Mouse (Mus musculus): ENCODE measurements around the gene Cenpp.

The Cenpp gene

DNA sequence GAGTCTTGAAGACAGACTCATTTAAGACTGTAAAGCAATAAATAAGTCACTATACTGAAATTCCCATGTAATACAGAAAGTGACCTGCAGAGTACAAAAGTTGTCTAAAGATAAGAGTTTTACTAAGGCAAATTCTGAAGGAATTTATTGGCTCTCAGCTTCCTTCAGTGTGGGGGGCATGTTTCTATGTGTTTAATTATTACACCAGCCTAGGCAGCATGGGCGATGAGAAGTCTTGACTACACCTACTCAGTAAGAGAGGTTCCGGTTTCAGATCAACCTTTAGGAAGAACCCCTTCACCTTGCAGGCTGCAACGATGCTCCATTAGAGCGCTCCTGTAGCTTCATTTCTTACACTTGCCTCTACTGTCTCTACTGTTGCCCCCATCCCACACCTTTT lies 121.9 kb downstream of the Cenpp start:
- no peak for DNase-seq (ENCODE audit: low spot score in 2 of 2)

DNA sequence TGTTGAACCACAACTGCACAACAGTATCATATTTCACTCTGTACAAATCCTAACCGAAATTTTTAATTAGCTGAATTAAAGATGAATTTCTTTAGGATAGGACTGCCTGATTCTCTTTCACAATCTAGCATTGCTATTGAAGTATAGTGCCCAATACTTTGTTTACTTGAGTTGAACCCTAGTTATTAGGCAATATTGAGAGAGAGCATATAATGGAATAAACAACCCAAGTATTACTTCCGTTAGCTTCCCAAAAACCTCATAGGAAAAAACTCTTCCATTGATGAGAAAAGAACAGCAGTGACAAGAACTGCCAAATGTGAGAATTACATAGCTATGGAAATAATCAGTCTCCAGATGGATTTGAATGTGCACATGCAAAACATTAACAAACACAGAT lies 126.3 kb downstream of the Cenpp start:
- no peak for DNase-seq (ENCODE audit: low spot score in 2 of 2)

DNA sequence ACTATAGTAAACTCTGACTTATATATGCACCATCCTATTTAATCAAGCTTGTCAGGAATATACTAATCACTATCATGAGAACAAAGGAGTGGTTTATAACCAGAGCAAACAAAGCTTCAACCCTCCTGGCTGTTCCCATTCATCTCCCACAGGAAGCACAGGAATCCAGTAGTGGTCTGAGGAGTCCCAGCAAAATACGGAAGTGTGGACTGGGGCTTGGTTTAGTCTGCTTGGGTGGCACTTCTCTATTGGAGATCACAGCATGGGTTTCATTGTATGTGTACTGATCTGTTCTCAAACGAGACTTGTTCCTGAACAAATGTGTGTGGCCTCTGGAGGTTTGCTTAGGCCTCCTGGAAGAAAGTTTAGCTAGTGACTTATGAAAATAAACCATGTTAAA lies 133.8 kb downstream of the Cenpp start:
- no peak for DNase-seq (ENCODE audit: low spot score in 2 of 2)

DNA sequence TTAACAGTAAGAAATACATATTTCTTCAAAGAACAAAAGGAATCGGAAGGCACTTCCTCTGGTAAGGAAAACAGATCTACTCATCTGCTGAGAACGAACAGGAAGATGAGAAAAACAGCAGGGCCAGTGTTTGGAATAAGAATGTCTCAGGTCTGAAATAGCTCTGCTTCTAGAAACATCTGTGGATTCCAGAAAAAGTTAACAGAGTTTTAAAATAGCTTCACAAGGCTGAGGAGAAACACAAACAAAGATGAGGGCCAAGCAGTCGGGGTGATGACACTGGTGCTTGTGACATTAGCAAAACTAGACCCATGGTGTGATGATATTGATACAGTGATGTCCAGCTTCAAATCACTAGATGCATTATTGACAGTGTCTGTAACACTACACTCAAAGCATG lies 145.4 kb downstream of the Cenpp start:
- DNase-seq (ENCODE audit: low spot score in 2 of 2) = no peak

DNA sequence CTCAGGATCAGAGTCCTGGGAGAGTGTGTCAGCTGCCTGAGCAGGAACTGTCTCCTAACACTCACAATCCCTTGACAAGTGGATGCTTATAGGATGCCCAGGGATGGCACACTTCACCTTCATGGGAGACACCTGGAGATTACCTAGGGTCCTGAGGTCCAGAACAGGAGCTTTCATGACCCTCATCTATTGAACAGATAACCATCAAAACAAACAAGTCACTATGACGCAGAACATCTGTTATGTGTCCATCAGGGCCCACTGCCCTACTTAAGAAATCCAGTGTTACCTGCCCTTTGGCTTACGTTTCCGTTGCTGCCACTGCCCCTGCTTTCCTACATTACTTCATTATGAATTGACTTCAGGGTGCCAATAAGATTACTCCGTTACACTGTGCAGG lies 146.8 kb downstream of the Cenpp start:
- DNase-seq (ENCODE audit: low spot score in 2 of 2) = no peak

DNA sequence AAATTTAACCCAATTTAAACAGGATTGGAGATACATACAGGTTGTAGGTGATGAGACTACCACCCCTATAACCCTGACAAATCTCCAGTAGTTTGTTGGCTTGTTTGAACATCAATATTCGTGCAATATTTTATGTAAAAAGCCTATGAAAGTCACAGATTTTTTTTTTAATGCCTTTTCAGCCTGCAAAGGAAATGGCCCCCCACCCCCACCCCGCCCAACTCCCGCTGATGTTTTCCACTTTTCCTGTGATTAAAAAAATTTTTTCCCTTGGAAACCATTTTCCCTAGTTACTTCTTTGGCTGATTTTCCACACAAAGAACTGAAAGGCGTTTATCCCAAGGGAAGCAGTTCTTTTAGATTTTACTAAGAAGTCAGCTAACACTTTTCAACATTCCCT lies 148.1 kb downstream of the Cenpp start, which contains the start of gene Ecm2:
Gene Ecm2, plus strand, starts transcription at position 301 of the 400 bp plus-strand sequence.
- no peak for DNase-seq (ENCODE audit: low spot score in 2 of 2)

DNA sequence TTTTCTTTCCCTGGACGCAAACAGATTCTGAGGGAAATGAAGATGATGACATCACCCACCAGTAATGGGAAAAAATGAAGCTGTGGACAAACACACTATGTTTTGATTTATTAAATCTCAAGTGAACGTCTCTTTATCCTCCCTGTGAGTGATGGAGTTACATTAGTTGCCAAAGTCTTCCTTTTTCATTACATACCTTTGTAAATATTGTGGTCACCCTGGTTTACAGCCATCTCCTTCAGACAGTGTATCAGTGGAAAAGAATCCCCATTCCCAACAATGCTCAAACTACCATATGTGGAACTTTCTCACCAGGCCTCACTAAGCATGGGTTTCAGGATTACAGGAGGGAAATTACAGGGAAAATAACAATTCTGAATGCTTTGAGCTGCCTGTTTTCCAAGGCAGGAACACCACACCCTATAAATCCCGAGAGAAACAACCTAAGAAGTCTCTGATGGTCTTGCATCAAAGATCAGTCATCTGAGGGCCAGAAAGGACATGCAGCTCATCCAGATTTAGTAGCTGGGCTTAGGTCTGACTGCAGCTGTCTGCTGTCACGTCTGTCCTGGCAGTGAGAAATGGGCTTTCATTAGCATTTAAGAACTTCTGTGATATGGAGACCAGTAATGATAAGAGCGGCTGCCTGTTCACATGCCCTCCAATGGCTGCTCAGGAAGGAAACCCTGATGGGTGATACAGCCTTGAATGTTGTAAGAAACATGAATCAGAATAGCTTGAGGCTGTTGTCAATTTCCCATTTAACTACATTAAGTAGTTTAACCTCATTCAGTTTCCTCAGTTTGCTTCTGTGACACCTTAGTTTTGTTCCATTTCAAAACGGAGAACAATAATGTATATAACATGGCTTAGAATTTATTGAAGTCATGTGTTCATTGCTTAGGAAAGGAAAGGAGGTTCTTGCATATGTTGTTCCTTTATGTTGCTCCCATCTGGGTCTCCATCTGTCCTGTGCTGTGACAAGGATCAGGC lies 159.9 kb downstream of the Cenpp start, which contains the start of gene Tes3-ps:
Gene Tes3-ps, plus strand, starts transcription at position 943 of the 993 bp plus-strand sequence.
- no peak for DNase-seq (ENCODE audit: low spot score in 2 of 2)

DNA sequence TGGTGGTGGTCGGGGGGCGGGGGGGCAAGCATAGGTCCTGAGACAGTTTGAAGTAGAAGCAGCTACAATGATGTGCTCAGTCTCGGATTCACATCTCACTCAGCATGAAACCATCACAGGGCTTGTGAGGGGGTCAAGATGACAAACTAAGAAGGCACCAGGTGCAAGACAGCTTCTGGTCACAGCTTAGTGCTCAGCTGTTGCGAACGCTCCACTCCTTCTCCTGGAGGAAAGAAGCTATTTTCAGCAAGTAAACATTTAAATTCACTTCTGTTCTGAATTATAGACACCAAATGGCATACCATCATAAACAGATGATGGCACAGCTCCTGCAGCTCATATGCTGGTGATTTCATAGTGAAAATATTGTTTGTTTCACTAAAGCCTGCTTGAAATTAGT lies 167.2 kb downstream of the Cenpp start:
- DNase-seq (ENCODE audit: low spot score in 2 of 2) = no peak

DNA sequence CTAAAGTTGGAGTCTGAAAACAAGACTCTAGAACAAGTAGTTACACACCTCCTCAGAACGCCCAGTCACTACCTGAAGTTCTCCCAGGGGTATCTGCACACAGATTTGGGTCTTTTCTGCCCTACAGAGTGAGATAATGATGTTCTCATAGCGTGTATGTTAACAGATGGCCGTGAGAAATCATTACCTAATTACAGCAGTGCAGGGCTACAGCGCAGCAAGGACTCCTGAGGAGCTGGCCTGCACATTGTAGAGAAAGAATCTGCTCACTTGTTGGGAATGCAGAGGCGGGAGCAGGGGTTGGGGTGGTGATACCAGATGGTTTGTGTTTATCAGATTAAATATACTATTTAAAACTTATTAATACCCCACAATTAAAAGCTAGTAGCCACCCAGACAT lies 172.0 kb downstream of the Cenpp start:
- DNase-seq (ENCODE audit: low spot score in 2 of 2) = no peak

DNA sequence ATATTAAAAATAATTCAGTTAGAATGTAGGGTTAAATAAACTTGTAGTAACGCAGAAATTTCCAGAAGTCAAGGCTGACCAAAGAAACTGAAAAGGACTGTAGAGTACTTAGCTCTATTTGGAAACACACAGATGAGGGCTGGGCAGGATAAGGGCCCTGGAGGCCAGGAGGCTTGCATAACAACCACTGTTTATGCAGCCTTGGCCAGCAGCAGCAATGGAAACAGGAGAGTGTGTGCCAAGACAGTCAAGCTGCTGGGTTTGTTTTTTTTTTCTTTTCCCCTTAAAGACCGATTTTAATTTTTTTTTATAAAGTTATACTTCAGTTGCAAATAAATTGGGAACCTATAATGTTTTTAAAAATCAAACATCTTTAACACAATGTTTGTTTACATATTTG lies 172.5 kb downstream of the Cenpp start:
- no peak for DNase-seq (ENCODE audit: low spot score in 2 of 2)

DNA sequence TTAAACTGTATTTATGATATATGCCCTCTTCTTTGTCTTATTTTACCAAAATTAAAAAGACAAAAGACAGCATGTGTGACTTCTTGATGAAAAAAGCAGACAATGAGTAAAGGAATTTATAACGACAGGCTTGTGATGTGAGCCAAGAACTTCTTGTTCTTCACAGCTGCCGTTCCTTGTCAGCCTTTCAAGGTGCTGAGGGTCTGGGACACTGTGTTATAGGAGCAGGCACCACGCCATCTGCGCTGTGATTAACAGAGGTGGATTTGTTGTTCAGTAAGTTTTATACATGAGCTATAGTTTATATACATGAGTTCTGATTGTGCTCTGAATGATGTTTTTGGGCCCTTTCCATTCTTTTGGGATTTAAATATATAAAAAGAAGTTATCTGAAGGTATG lies 173.2 kb downstream of the Cenpp start:
- no peak for DNase-seq (ENCODE audit: low spot score in 2 of 2)

DNA sequence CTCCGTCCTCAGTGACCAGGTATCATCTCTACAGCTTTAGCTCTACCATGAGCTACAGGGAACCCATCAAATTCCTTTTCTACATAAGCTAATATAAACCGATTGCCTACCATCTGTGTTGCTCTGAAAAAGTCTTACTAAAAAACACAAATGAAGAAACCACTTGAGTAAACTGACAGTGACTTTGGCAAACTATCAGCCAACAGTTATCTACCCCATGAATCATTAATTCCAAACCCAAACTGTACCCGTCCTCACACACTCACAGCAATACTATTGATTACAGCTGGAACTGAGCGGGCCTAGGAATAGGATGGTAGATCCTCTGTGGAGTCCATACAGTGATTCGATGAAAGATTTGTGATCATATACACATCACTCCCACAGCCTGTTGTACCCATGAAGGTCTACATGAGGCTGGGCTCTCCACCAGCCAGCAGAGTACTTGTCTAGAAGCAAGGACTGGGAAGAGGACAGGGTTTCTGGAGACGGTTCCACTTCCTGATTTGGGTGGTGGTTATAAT lies 173.7 kb downstream of the Cenpp start:
- no peak for DNase-seq (ENCODE audit: low spot score in 2 of 2)

DNA sequence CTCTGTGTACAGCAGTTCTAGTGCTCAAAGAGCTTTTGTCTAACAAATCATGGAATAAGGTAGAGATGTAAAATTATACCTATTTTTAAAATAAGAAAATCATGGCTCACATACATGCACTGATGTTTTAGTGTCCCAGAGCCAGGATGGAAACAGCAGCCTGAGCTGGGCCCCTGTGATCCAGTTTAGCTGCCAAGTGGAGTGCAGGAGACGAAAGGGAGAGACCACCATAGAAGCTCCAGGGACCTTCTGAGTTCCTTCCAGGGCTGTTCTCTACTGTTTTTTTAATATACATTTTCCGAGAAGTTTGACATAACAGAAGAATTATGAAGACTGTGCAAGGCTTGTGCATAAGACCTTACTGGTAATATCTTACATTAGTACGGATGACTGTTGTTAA lies 174.7 kb downstream of the Cenpp start:
- DNase-seq (ENCODE audit: low spot score in 2 of 2) = no peak

DNA sequence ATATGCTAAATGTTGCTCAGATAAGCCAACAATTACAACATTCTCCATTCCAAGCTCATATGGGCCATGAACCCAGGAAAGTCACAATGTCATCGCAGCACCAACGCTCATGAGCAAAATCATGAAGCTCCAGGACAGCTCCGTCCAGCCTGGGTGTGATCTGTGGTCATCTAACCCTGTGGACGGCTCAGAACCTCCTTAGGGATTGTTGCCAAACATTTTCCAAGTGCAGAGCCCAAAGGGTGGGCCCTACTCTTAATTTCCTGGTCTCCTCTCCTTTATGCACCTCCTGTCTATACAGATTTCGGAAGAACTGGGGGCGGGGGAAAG lies 179.9 kb downstream of the Cenpp start:
- DNase-seq (ENCODE audit: low spot score in 2 of 2) = no peak

DNA sequence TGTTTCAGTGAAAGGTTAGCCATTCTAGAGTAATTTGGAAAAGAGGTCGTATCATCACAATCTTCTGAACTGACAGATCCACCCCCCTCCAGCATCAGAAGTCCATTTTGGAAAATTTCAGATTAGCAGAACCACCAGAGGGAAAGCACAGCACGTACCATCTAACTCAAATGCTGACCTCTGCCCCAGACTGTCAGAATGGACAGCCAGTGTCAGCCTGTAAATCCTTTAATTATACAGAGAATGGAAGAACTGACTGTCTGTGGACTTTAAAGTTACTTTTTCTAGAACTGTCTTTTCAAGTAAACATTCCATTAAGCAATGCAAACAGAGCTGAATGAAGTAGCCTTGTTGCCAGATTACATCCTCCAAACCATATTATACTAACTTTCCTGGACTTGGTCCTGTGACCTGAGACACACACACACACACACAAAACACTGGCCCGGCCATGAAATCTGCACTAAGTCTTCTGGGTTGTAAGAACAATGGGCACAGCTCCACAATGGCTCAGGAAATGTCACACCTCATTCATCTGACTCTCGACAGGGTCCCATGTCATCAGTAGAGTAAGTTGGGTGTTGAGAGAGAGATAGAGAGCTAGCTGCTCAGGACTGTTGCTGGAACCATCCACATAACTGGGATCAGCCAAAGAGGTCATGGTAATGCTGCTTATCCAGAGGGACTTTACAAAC lies 180.5 kb downstream of the Cenpp start:
- DNase-seq (ENCODE audit: low spot score in 2 of 2) = no peak

DNA sequence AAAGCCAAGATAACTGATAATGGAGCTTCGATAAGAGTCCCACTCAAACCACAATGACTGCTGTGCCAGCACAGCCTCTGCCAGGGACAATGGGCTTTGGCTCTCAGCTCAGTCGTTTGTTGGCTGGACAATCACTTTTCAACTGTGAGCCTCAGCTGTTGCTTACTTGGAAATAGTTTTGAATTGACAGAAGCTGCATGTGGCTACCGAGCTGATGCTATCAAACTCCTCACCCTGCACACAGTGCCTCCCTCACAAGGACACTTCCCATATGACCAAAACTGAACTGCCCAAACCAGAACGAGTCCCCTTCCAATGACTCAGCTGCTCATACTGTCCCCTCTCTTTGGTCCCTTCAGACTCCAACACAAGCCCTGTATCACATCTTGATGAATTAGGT lies 181.8 kb downstream of the Cenpp start:
- DNase-seq (ENCODE audit: low spot score in 2 of 2) = no peak

DNA sequence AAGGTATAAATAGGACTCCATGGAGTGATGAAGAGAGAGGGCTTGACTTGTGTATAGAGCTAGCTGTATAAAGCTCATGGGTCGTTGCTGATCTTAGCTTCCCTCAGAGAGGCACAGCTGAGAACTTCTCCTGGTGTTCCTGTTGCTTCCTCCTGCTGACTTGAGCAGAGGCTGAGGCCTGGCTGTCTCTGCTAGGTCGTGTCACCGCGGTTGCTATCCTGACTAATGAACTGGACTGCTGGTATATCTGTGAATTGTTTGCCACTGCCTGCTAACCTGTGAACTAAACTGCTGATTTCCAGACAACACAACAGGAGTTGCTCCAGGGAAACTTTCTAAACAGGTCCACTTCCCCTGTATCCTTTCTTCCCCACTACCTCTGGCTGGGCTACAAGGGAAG lies 182.3 kb downstream of the Cenpp start:
- DNase-seq (ENCODE audit: low spot score in 2 of 2) = no peak

DNA sequence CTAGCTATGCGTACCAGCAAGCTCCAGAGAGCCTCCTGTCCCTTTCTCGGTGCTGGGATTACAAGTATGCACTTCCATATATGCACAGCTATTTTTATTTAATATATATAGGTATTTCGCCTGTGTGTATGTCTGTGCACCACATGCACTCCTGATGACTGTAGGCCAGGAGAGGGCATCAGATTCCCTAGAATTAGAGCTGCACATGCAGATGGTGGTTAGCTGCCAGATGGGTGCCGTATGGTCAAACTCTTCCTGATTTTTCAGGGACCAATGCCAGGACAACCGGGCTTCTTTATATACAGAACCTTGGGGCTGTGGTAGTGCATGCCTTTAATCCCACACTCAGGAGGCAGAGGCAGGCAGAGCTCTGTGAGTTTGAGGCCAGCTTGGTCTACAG lies 183.6 kb downstream of the Cenpp start:
- DNase-seq (ENCODE audit: low spot score in 2 of 2) = no peak

DNA sequence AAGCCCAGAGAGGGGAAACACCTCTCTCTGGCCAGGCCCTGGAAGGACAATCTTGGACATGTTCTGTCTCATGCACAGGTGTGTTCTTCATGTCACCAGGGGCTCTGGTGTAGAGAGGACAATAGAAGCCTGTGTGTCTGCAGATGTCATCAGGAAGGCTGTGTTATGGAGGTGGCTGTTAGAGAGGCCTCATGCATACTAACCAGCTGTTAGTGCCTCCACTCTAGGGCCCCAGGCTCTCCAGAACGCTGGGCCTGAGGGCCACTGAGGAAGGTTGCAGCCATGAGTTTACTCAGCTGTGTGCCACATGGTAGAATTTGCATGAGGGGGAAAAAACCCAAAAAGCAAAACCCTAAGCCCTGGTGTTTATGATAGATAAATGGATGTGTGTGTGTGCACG lies 185.0 kb downstream of the Cenpp start:
- no peak for DNase-seq (ENCODE audit: low spot score in 2 of 2)

DNA sequence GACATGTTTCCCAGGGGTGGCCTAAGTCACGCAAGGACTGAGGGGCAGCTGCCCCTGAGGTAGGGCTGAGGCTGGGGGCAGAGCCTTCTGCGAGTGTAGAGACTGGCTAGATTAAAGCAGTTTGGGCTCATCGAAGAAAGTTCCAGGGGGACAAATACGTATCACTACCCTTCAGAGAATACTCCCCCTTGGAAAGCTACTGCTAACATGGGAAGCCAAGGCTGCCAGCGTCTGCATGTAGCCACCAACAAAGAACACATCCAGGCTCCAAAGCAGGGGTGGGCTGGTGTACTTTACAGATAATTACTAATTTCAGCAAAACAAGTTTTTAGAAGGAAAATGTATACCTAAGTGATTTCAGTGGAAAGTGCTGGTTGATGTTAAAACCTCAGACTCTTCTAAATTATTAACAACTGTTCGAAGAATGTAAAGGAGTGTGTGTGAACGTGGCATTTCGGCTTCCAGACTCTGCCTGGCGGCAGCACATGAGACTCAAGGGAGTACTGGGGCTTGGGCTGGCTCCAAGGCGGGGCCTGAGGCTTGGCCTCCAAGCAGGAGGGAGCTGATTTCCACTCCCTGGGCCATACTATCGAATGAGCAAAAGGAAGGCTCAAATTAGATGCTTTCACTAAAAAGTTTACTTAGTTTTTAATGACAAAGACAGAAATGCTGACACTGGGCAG lies 186.1 kb downstream of the Cenpp start:
- no peak for DNase-seq (ENCODE audit: low spot score in 2 of 2)

DNA sequence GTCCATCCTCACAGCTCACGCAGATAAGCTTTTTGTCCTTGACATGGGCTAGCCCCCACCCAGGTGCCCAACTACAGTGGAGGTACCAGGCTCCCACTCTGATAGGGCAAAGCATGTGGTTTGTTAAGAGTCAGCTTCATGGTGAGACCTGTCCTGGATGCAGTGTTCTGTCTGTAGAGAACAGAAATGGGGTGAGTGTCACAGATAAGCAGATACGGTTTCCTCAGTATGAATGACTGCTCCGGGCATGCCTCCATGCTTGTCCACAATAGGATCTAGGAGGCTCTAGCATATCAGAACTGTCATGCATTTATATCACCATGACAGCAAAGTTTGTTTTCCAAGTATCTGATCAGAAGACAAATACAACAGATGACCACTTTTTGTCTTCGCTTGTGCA lies 186.7 kb downstream of the Cenpp start:
- no peak for DNase-seq (ENCODE audit: low spot score in 2 of 2)

DNA sequence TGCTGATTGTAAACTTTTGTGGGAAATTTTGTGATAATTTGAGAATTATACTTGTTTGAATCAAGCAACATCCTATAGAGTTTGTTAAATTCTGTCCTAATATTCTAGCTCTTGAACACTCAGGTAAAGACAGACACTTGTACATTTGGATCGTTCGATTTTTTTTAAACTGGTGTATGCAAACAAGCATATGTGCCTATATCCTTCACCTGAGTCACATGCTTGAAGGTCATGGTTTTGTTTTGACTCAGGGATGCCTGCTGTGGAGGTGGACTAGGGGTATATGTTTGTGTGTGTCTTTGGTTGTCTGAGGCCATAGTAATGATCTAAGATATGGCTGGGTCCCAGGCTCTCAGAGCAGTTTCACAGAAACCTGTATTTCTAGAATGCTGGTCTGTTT lies 189.7 kb downstream of the Cenpp start:
- DNase-seq (ENCODE audit: low spot score in 2 of 2) = no peak
